In the genomic region with DNA sequence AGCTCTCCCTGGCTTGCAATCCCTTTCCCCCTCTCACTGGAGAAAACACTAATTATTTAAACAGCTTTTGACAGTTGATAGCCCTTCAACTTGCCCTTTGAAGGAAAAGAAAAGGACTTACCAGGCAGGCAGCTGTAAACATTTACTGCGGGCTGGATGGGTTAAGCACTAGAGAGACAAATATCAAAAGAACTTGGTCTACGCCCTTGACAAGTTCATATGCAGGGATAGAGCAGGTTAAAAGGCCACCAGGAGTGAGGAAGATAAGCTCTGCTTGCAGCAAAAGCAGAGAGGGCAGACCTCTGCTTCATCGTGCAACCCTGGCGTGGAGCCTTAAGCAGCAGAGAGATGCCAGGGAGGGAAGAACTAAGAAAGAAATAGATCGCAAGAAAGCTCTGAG, we compare ENCODE assay signal across 21 mouse cellular contexts.
A peak's percentile ranks its signal among the peaks of the same experiment; 100 is the strongest.
DNase-seq lines count a peak whose midpoint lies in the region; ATAC-seq lines count a peak whose summit lies in the region.
"Had no signal": no experiment of that assay in that cellular context is flagged by ENCODE, and none has a peak within 500 bp of the region (broad histone marks: within the 10 kb centered on the region; RNA-seq: fewer than 3 reads in every experiment).

No protein-coding gene starts in this region.

- no peaks in the 10 kb centered on the region for H3K4me1 ChIP-seq in embryonic facial prominence, embryonic 11.5 days (ENCODE audit: control insufficient read depth, insufficient read depth, low read length)
- H3K4me1 ChIP-seq in embryonic facial prominence, embryonic 10.5 days: peaks cover 15% of the 10 kb centered on the region
- peaks cover 2% of the 10 kb centered on the region; the same call in 1 of the 2 replicates for H3K4me1 ChIP-seq in midbrain, embryonic 11.5 days (ENCODE audit: control insufficient read depth, insufficient read depth, low read length)
- no peaks in the 10 kb centered on the region for H3K4me1 ChIP-seq in midbrain, embryonic 16.5 days (ENCODE audit: control insufficient read depth, insufficient read depth, low read length)
- H3K4me1 ChIP-seq: forebrain, embryonic 12.5 days; hindbrain, embryonic 15.5 days had no signal

- intact Hi-C loops in left cerebral cortex, postnatal 25 days (cut with DNase I): loop anchor here (10.0 kb wide), 1 partner anchor 718 kb away; a partner anchor contains a TSS

- H3K9ac ChIP-seq in embryonic facial prominence, embryonic 11.5 days (replicated peaks; ENCODE audit: low read length): no peak overlapping the region
- H3K9ac ChIP-seq in midbrain, embryonic 11.5 days (ENCODE audit: low read length): no peak overlapping the region
- no peak overlapping the region for H3K9ac ChIP-seq in midbrain, embryonic 16.5 days (ENCODE audit: low read depth, low read length)
- H3K9ac ChIP-seq: embryonic facial prominence, embryonic 13.5 days; forebrain, embryonic 12.5 days; heart, embryonic 13.5 days; hindbrain, embryonic 15.5 days had no signal

- no peaks in the 10 kb centered on the region for H3K27me3 ChIP-seq in embryonic facial prominence, embryonic 11.5 days (ENCODE audit: control insufficient read depth, insufficient read depth, low read length)
- no peaks in the 10 kb centered on the region for H3K27me3 ChIP-seq in embryonic facial prominence, embryonic 10.5 days (replicated peaks; ENCODE audit: low read depth, poor library complexity, severe bottlenecking)
- no peaks in the 10 kb centered on the region for H3K27me3 ChIP-seq in midbrain, embryonic 11.5 days (ENCODE audit: control insufficient read depth, insufficient read depth, low read length)
- no peaks in the 10 kb centered on the region for H3K27me3 ChIP-seq in midbrain, embryonic 16.5 days (ENCODE audit: control insufficient read depth, insufficient read depth, low read depth, low read length)
- H3K27me3 ChIP-seq: CH12.LX; embryonic facial prominence, embryonic 13.5 days; forebrain, embryonic 12.5 days; heart, embryonic 13.5 days; hindbrain, embryonic 15.5 days had no signal

- H3K36me3 ChIP-seq in embryonic facial prominence, embryonic 11.5 days (replicated peaks; ENCODE audit: control insufficient read depth, insufficient read depth, low read depth, low read length): no peaks in the 10 kb centered on the region
- no peaks in the 10 kb centered on the region for H3K36me3 ChIP-seq in embryonic facial prominence, embryonic 10.5 days (replicated peaks)
- no peaks in the 10 kb centered on the region for H3K36me3 ChIP-seq in midbrain, embryonic 11.5 days (ENCODE audit: control insufficient read depth, insufficient read depth, low read length)
- no peaks in the 10 kb centered on the region for H3K36me3 ChIP-seq in midbrain, embryonic 16.5 days (ENCODE audit: control insufficient read depth, insufficient read depth, low read length)
- H3K36me3 ChIP-seq: embryonic facial prominence, embryonic 13.5 days; forebrain, embryonic 12.5 days; G1E; heart, embryonic 13.5 days; hindbrain, embryonic 15.5 days had no signal

- no peak overlapping the region for H3K4me3 ChIP-seq in embryonic facial prominence, embryonic 11.5 days (ENCODE audit: low read depth, low read length)
- no peak overlapping the region for H3K4me3 ChIP-seq in embryonic facial prominence, embryonic 10.5 days
- H3K4me3 ChIP-seq in midbrain, embryonic 11.5 days (ENCODE audit: low read depth, low read length): no peak overlapping the region
- no peak overlapping the region for H3K4me3 ChIP-seq in midbrain, embryonic 16.5 days (ENCODE audit: low read depth, low read length)
- H3K4me3 ChIP-seq: embryonic facial prominence, embryonic 13.5 days; forebrain, embryonic 12.5 days; heart, embryonic 13.5 days; hindbrain, embryonic 15.5 days had no signal

- H3K4me2 ChIP-seq in embryonic facial prominence, embryonic 11.5 days (ENCODE audit: low read depth, low read length): no peak overlapping the region
- no peak overlapping the region for H3K4me2 ChIP-seq in midbrain, embryonic 11.5 days
- no peak overlapping the region for H3K4me2 ChIP-seq in midbrain, embryonic 16.5 days (ENCODE audit: low read length)
- H3K4me2 ChIP-seq: embryonic facial prominence, embryonic 13.5 days; forebrain, embryonic 12.5 days; heart, embryonic 13.5 days; hindbrain, embryonic 15.5 days had no signal

- no peaks in the 10 kb centered on the region for H3K9me3 ChIP-seq in embryonic facial prominence, embryonic 11.5 days (replicated peaks; ENCODE audit: control insufficient read depth, low read length)
- H3K9me3 ChIP-seq in embryonic facial prominence, embryonic 10.5 days: no peaks in the 10 kb centered on the region
- no peaks in the 10 kb centered on the region for H3K9me3 ChIP-seq in midbrain, embryonic 11.5 days (ENCODE audit: control insufficient read depth, low read length)
- H3K9me3 ChIP-seq in midbrain, embryonic 16.5 days (replicated peaks; ENCODE audit: control insufficient read depth, low read length, poor library complexity, severe bottlenecking): no peaks in the 10 kb centered on the region
- H3K9me3 ChIP-seq: embryonic facial prominence, embryonic 13.5 days; forebrain, embryonic 12.5 days; heart, embryonic 13.5 days; hindbrain, embryonic 15.5 days had no signal

- no peak overlapping the region for H3K27ac ChIP-seq in embryonic facial prominence, embryonic 11.5 days (replicated peaks; ENCODE audit: low read depth, low read length)
- no peak overlapping the region for H3K27ac ChIP-seq in embryonic facial prominence, embryonic 10.5 days (replicated peaks)
- H3K27ac ChIP-seq in midbrain, embryonic 11.5 days (ENCODE audit: low read depth, low read length): no peak overlapping the region
- H3K27ac ChIP-seq in midbrain, embryonic 16.5 days (ENCODE audit: low read length): no peak overlapping the region
- H3K27ac ChIP-seq: embryonic facial prominence, embryonic 13.5 days; forebrain, embryonic 12.5 days; heart, embryonic 13.5 days; hindbrain, embryonic 15.5 days had no signal

- peak; percentile 10 for DNase-seq in embryonic facial prominence, embryonic 11.5 days (ENCODE audit: low spot score)
- DNase-seq in embryonic facial prominence, embryonic 10.5 days (ENCODE audit: low spot score): no peak
- DNase-seq in midbrain, embryonic 11.5 days (ENCODE audit: low spot score, missing footprints): peak; percentile 82
- DNase-seq in embryo, embryonic 10.5 days (ENCODE audit: low spot score): peak; percentile 16
- DNase-seq in spleen, postnatal 4 days (ENCODE audit: low spot score in 2 of 2): no peak
- DNase-seq in left cerebral cortex, postnatal 25 days (ENCODE audit: low spot score in 2 of 2): no peak
- DNase-seq: adrenal gland, postnatal 14 days; cerebellum, adult 18-20 months; cerebellum, adult 9-11 months; gastrocnemius, postnatal 25 days; kidney, adult 2 months had no signal

- no peak for ATAC-seq in embryonic facial prominence, embryonic 11.5 days (replicated peaks; ENCODE audit: insufficient number of reproducible peaks, low FRiP score, low TSS enrichment, low read depth)
- ATAC-seq in midbrain, embryonic 11.5 days (ENCODE audit: low FRiP score): no peak
- no peak for ATAC-seq in midbrain, embryonic 16.5 days
- ATAC-seq: activated CD4-positive, CD25-positive, alpha-beta regulatory T cell, adult 4 months; forebrain, embryonic 16.5 days; intestine, embryonic 16.5 days had no signal

- 38% methylated on average over 5 of the region's 5 CpGs for WGBS in embryonic facial prominence, embryonic 11.5 days
- 49% methylated on average over 5 of the region's 5 CpGs for WGBS in embryonic facial prominence, embryonic 10.5 days
- WGBS in midbrain, embryonic 11.5 days: 65% methylated on average over 5 of the region's 5 CpGs
- WGBS in midbrain, embryonic 16.5 days: 54% methylated on average over 5 of the region's 5 CpGs

Comparison
In these comparisons a context has a peak if more than half of its experiments do, and no peak if none do; other contexts are left out.
1. DNase-seq: peak in embryonic facial prominence, embryonic 11.5 days (single experiment), midbrain, embryonic 11.5 days (single experiment) and embryo, embryonic 10.5 days (single experiment); none in embryonic facial prominence, embryonic 10.5 days (single experiment), spleen, postnatal 4 days (0 of 2) and left cerebral cortex, postnatal 25 days (0 of 2).